Mouse (Mus musculus) erythroblast, embryonic 14.5 days (primary cell): ENCODE measurements around the gene Fkbp9.

Experiments
- GATA1 ChIP-seq: IDR thresholded peaks from 2 replicates; pipeline ENCODE4 v1.6.1; 2012; ENCODE audit warnings: low read length, inconsistent platforms, mixed read lengths
- TAL1 ChIP-seq: IDR thresholded peaks from 3 replicates; pipeline ENCODE4 v1.6.1; 2012; ENCODE audit warnings: low read length, inconsistent platforms, mixed read lengths

DNA sequence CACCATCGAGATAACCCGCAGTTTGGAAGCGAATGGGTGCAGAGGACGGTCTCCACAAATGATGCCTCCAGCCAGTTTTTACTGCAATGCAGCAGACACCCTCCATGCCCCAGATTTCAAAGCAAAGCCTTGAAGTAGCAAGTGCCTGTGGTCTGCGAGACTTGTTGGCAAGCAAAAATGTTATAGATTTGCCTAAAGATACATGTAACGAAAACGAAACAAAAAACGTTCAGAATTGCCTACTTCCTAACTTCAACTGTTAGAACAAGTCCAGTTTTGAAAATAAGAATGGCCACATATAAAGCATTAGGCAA lies 33.8 kb upstream of the Fkbp9 start:
- no peak for TF ChIP-seq TAL1
- TF ChIP-seq GATA1 = no peak
